Mouse (Mus musculus) adrenal gland, adult 18-20 months (tissue): ENCODE data around the gene Tbc1d2b. TPM values are rescaled to one million over a fixed set of nuclear protein-coding genes. Genes with fewer than 3 reads are reported as not detected.

ENCODE experiments used
- DNase-seq, 2 experiments: peaks; one replicate each; pipeline ENCODE4 v3.0.0; 2021 to 2022; ENCODE audit warnings: low spot score in 2 of 2
- total RNA-seq, 2 experiments: library from RNA; stranded (reverse); gene quantifications; 1 replicate in 1 of 2; 2 replicates in 1 of 2; pipeline ENCODE4 v1.2.3; 2021

Gene Tbc1d2b
- total RNA-seq, 2 experiments from 2014 or later = 21.8 to 23.2 TPM

- DNase-seq = no peak
These were observed 26.1 kb downstream of the Tbc1d2b start for GRCm38 (mm10) chr9:90244301-90245151.

GRCm38 (mm10) chr9:90242855-90243254, 27.7 kb downstream of the Tbc1d2b start:
- no peak for DNase-seq

GRCm38 (mm10) chr9:90242291-90242690, 28.3 kb downstream of the Tbc1d2b start:
- no peak for DNase-seq

- DNase-seq = no peak
These were observed 29.0 kb downstream of the Tbc1d2b start for GRCm38 (mm10) chr9:90241618-90242017.

- DNase-seq = no peak
These were observed 29.6 kb downstream of the Tbc1d2b start for GRCm38 (mm10) chr9:90241041-90241440.

GRCm38 (mm10) chr9:90240560-90240959, 30.0 kb downstream of the Tbc1d2b start:
- no peak for DNase-seq

GRCm38 (mm10) chr9:90237232-90238062, 33.2 kb downstream of the Tbc1d2b start:
- DNase-seq = no peak

GRCm38 (mm10) chr9:90236817-90237216, 33.8 kb downstream of the Tbc1d2b start:
- DNase-seq = no peak

GRCm38 (mm10) chr9:90235258-90235882, 35.2 kb downstream of the Tbc1d2b start:
- no peak for DNase-seq

- DNase-seq = no peak
These were observed 35.8 kb downstream of the Tbc1d2b start for GRCm38 (mm10) chr9:90234786-90235185.

GRCm38 (mm10) chr9:90233906-90234419, 36.6 kb downstream of the Tbc1d2b start:
- no peak for DNase-seq

- DNase-seq = no peak
These were observed 37.6 kb downstream of the Tbc1d2b start for GRCm38 (mm10) chr9:90232781-90233690.

GRCm38 (mm10) chr9:90227171-90227570, 43.4 kb downstream of the Tbc1d2b start:
- DNase-seq = no peak

- no peak for DNase-seq
These were observed 43.9 kb downstream of the Tbc1d2b start for GRCm38 (mm10) chr9:90226742-90227096.

- DNase-seq = no peak
These were observed 44.4 kb downstream of the Tbc1d2b start for GRCm38 (mm10) chr9:90226081-90226741.

- DNase-seq = no peak
These were observed 48.3 kb downstream of the Tbc1d2b start for GRCm38 (mm10) chr9:90222275-90222674.

GRCm38 (mm10) chr9:90217501-90217900, 53.1 kb downstream of the Tbc1d2b start:
- no peak for DNase-seq

- no peak for DNase-seq
These were observed 54.2 kb downstream of the Tbc1d2b start for GRCm38 (mm10) chr9:90216259-90217001.

GRCm38 (mm10) chr9:90213127-90213526, 57.5 kb downstream of the Tbc1d2b start:
- DNase-seq = no peak
